Mouse (Mus musculus) MEL (cell line): ENCODE data around the gene Duox1. TPM values are rescaled to one million over a fixed set of nuclear protein-coding genes. Genes with fewer than 3 reads are reported as not detected.

ENCODE experiments used
- DNase-seq: peaks from one replicate; pipeline ENCODE4 v3.0.0; 2011; ENCODE audit warnings: low read depth, low spot score
- H3K27ac ChIP-seq: 2 replicates; pipeline ENCODE4 v1.5.1; 2012; ENCODE audit warnings: low read depth, mild to moderate bottlenecking, control low read depth, low read length, moderate library complexity; ENCODE audit not compliant: control insufficient read depth
- H3K27me3 ChIP-seq, 2 experiments: fragments of 150-350 bp in 1 of 2; sonication (generic) in 1 of 2; 2 replicates each; pipeline ENCODE4 v1.6.1; 2012; ENCODE audit warnings: low read length in 2 of 2, mild to moderate bottlenecking in 2 of 2, improper control_type of control experiment in 1 of 2, moderate library complexity in 1 of 2; ENCODE audit not compliant: insufficient read depth in 2 of 2, control insufficient read depth in 1 of 2
- H3K36me3 ChIP-seq, 2 experiments: 2 replicates each; pipeline ENCODE4 v1.6.1; 2012 to 2014; ENCODE audit warnings: low read length in 2 of 2, improper control_type of control experiment in 1 of 2, inconsistent platforms in 1 of 2, mild to moderate bottlenecking in 1 of 2; ENCODE audit not compliant: insufficient read depth in 2 of 2, control insufficient read depth in 1 of 2
- H3K4me1 ChIP-seq, 2 experiments: fragments of 150-350 bp in 1 of 2; sonication (generic) in 1 of 2; 2 replicates each; pipeline ENCODE4 v1.6.1; 2012; ENCODE audit warnings: low read length in 2 of 2, improper control_type of control experiment in 1 of 2, mild to moderate bottlenecking in 1 of 2; ENCODE audit not compliant: insufficient read depth in 2 of 2, control insufficient read depth in 1 of 2
- H3K4me3 ChIP-seq, 2 experiments: fragments of 150-350 bp in 1 of 2; sonication (generic) in 1 of 2; 2 replicates each; pipeline ENCODE4 v1.5.1; 2012; ENCODE audit warnings: low read depth in 2 of 2, low read length in 2 of 2, mild to moderate bottlenecking in 2 of 2, moderate library complexity in 2 of 2, control low read depth in 1 of 2, improper control_type of control experiment in 1 of 2; ENCODE audit not compliant: control insufficient read depth in 1 of 2, insufficient read depth in 1 of 2
- H3K79me2 ChIP-seq: 2 replicates; pipeline ENCODE4 v1.6.1; 2012; ENCODE audit warnings: mild to moderate bottlenecking, low read length, moderate library complexity; ENCODE audit not compliant: control insufficient read depth, poor library complexity, insufficient read depth
- H3K9ac ChIP-seq: 2 replicates; pipeline ENCODE4 v1.6.1; 2012; ENCODE audit warnings: low read depth, mild to moderate bottlenecking, control low read depth, low read length, moderate library complexity; ENCODE audit not compliant: control insufficient read depth, poor library complexity, severe bottlenecking
- H3K9me3 ChIP-seq: fragments of 150-350 bp; sonication (generic); replicated peaks from 2 replicates; pipeline ENCODE4 v1.6.1; 2012; ENCODE audit warnings: mild to moderate bottlenecking, low read length, improper control_type of control experiment, moderate library complexity; ENCODE audit not compliant: insufficient read depth
- CHD2 ChIP-seq: IDR thresholded peaks from 2 replicates; pipeline ENCODE4 v1.6.1; 2011; ENCODE audit warnings: low read length, improper control_type of control experiment
- ELF1 ChIP-seq: IDR thresholded peaks from 2 replicates; pipeline ENCODE4 v1.6.1; 2014; ENCODE audit warnings: low read depth, mild to moderate bottlenecking, inconsistent platforms, low read length, improper control_type of control experiment, moderate library complexity
- ETS1 ChIP-seq: IDR thresholded peaks from 2 replicates; pipeline ENCODE4 v1.6.1; 2012; ENCODE audit warnings: low read depth, mild to moderate bottlenecking, inconsistent platforms, low read length, improper control_type of control experiment, moderate library complexity
- GABPA ChIP-seq: IDR thresholded peaks from 2 replicates; pipeline ENCODE4 v1.6.1; 2012; ENCODE audit warnings: low read depth, mild to moderate bottlenecking, inconsistent platforms, low read length, improper control_type of control experiment, moderate library complexity
- HCFC1 ChIP-seq: IDR thresholded peaks from 2 replicates; pipeline ENCODE4 v1.6.1; 2012; ENCODE audit warnings: low read depth, mild to moderate bottlenecking, inconsistent platforms, low read length, improper control_type of control experiment, moderate library complexity
- MAFK ChIP-seq: IDR thresholded peaks from 2 replicates; pipeline ENCODE4 v1.6.1; 2011; ENCODE audit warnings: low read depth, mild to moderate bottlenecking, low read length, improper control_type of control experiment, borderline replicate concordance
- MAX ChIP-seq: IDR thresholded peaks from 2 replicates; pipeline ENCODE4 v1.6.1; 2011; ENCODE audit warnings: low read length, improper control_type of control experiment
- MAZ ChIP-seq: IDR thresholded peaks from 2 replicates; pipeline ENCODE4 v1.6.1; 2012; ENCODE audit warnings: low read depth, mild to moderate bottlenecking, inconsistent platforms, low read length, improper control_type of control experiment
- MEF2A ChIP-seq: IDR thresholded peaks from 2 replicates; pipeline ENCODE4 v1.6.1; 2014; ENCODE audit warnings: low read depth, mild to moderate bottlenecking, inconsistent platforms, low read length, improper control_type of control experiment; ENCODE audit not compliant: poor library complexity, insufficient replicate concordance, severe bottlenecking; ENCODE audit errors: extremely low read depth
- MXI1 ChIP-seq: IDR thresholded peaks from 2 replicates; pipeline ENCODE4 v1.6.1; 2011; ENCODE audit warnings: mild to moderate bottlenecking, low read depth, low read length, improper control_type of control experiment
- MYB ChIP-seq: IDR thresholded peaks from 2 replicates; pipeline ENCODE4 v1.6.1; 2011; ENCODE audit warnings: mild to moderate bottlenecking, low read depth, low read length, improper control_type of control experiment
- MYC ChIP-seq: IDR thresholded peaks from 2 replicates; pipeline ENCODE4 v1.6.1; 2011; ENCODE audit warnings: low read depth, mild to moderate bottlenecking, low read length, improper control_type of control experiment, moderate library complexity
- NELFE ChIP-seq: IDR thresholded peaks from 2 replicates; pipeline ENCODE4 v1.6.1; 2011; ENCODE audit warnings: low read depth, low read length, improper control_type of control experiment
- NRF1 ChIP-seq: IDR thresholded peaks from 2 replicates; pipeline ENCODE4 v1.6.1; 2014; ENCODE audit warnings: low read depth, mild to moderate bottlenecking, inconsistent platforms, low read length, improper control_type of control experiment, moderate library complexity; ENCODE audit not compliant: poor library complexity, insufficient read depth, severe bottlenecking
- POLR2A ChIP-seq, 2 experiments: IDR thresholded peaks; 2 replicates each; pipeline ENCODE4 v1.6.1; 2011 to 2012; ENCODE audit warnings: low read length in 2 of 2, mild to moderate bottlenecking in 2 of 2, control low read depth in 1 of 2, improper control_type of control experiment in 1 of 2, low read depth in 1 of 2, moderate library complexity in 1 of 2; ENCODE audit not compliant: control insufficient read depth in 1 of 2, insufficient read depth in 1 of 2, poor library complexity in 1 of 2
- POLR2AphosphoS2 ChIP-seq: IDR thresholded peaks from 2 replicates; pipeline ENCODE4 v1.6.1; 2011; ENCODE audit warnings: low read length, improper control_type of control experiment
- POLR2AphosphoS5 ChIP-seq: IDR thresholded peaks from 2 replicates; pipeline ENCODE4 v1.6.1; 2012; ENCODE audit warnings: low read depth, borderline replicate concordance, mild to moderate bottlenecking, inconsistent platforms, low read length, moderate library complexity, mixed read lengths
- RAD21 ChIP-seq: IDR thresholded peaks from 2 replicates; pipeline ENCODE4 v1.6.1; 2011; ENCODE audit warnings: mild to moderate bottlenecking, low read depth, low read length, improper control_type of control experiment
- RCOR1 ChIP-seq: IDR thresholded peaks from 2 replicates; pipeline ENCODE4 v1.6.1; 2012; ENCODE audit warnings: low read depth, mild to moderate bottlenecking, inconsistent platforms, low read length, improper control_type of control experiment
- SIN3A ChIP-seq: IDR thresholded peaks from 2 replicates; pipeline ENCODE4 v1.6.1; 2012; ENCODE audit warnings: low read length, improper control_type of control experiment, inconsistent platforms
- SMC3 ChIP-seq: IDR thresholded peaks from 2 replicates; pipeline ENCODE4 v1.6.1; 2011; ENCODE audit warnings: low read depth, low read length, improper control_type of control experiment
- TAL1 ChIP-seq: IDR thresholded peaks from 2 replicates; pipeline ENCODE4 v1.6.1; 2012; ENCODE audit warnings: mild to moderate bottlenecking, inconsistent platforms, low read length, moderate library complexity, mixed read lengths
- TBP ChIP-seq: IDR thresholded peaks from 2 replicates; pipeline ENCODE4 v1.8.0; 2011; ENCODE audit warnings: low read depth, low read length, improper control_type of control experiment
- TCF12 ChIP-seq: IDR thresholded peaks from 2 replicates; pipeline ENCODE4 v1.6.1; 2014; ENCODE audit warnings: low read depth, mild to moderate bottlenecking, inconsistent platforms, low read length, improper control_type of control experiment, moderate library complexity
- USF2 ChIP-seq, 2 experiments: IDR thresholded peaks; 2 replicates each; pipeline ENCODE4 v1.6.1; 2011 to 2012; ENCODE audit warnings: improper control_type of control experiment in 2 of 2, low read length in 2 of 2, borderline replicate concordance in 1 of 2, inconsistent platforms in 1 of 2, low read depth in 1 of 2, mild to moderate bottlenecking in 1 of 2; ENCODE audit not compliant: insufficient read depth in 1 of 2
- ZC3H11A ChIP-seq: IDR thresholded peaks from 2 replicates; pipeline ENCODE4 v1.6.1; 2012; ENCODE audit warnings: low read depth, mild to moderate bottlenecking, inconsistent platforms, low read length, improper control_type of control experiment
- ZNF384 ChIP-seq: IDR thresholded peaks from 2 replicates; pipeline ENCODE4 v1.6.1; 2012; ENCODE audit warnings: low read depth, mild to moderate bottlenecking, inconsistent platforms, low read length, improper control_type of control experiment
- polyA plus RNA-seq, 2 experiments: library from polyadenylated mRNA; stranded (reverse) in 1 of 2; unstranded in 1 of 2; fragments of >175 nt in 1 of 2; fragments of >200 nt in 1 of 2; gene quantifications; 2 replicates each; pipeline versions ENCODE4 v1.2.1 to v1.2.4; 2012; ENCODE audit warnings: low replicate concordance in 2 of 2, low read depth in 1 of 2; ENCODE audit not compliant: insufficient read length in 2 of 2, insufficient read depth in 1 of 2, missing spikeins in 1 of 2
- total RNA-seq: library from RNA; depleted of rRNA; stranded (reverse); fragments of 300-350 nt; gene quantifications from 2 replicates; pipeline ENCODE4 v1.2.3, GENCODE M21; 2012

Gene Duox1
- total and polyA plus RNA-seq, 3 experiments, result 0.01 TPM; not detected in 2

- DNase-seq, result no peak
- H3K27me3 ChIP-seq, result no peaks in the 10 kb centered on the region
- TF ChIP-seq RAD21 (no peak), MXI1 (no peak), GABPA (no peak), ELF1 (no peak), MAFK (no peak), CHD2 (no peak), ZNF384 (no peak), POLR2A (IDR thresholded peaks at IDR 0.05; ENCODE audit: control insufficient read depth in 1 of 2, insufficient read depth in 1 of 2, low read depth in 1 of 2, low read length in 2 of 2, poor library complexity in 1 of 2) (no peak), USF2 (IDR thresholded peaks at IDR 0.05; ENCODE audit: borderline replicate concordance in 1 of 2, insufficient read depth in 1 of 2, low read depth in 1 of 2, low read length in 2 of 2) (no peak), MEF2A (no peak), ZC3H11A (no peak), SIN3A (no peak), TAL1 (no peak), NELFE (no peak), MAZ (no peak), MAX (no peak)
- no peak overlapping the region for H3K4me3 ChIP-seq
- no peaks in the 10 kb centered on the region for H3K9me3 ChIP-seq
- no peaks in the 10 kb centered on the region; the same call in 1 of the 2 replicates for H3K79me2 ChIP-seq
- H3K4me1 ChIP-seq, result peaks cover 10 to 24% of the 10 kb centered on the region in 2 experiments
- peaks cover 0 to 16% of the 10 kb centered on the region in 2 experiments; a peak in 2 of 4 replicates for H3K36me3 ChIP-seq
- no peak overlapping the region for H3K27ac ChIP-seq
- no peak overlapping the region for H3K9ac ChIP-seq
These were observed 51.2 kb downstream of the Duox1 start for GRCm38 (mm10) chr2:122366706-122367105.

DNA sequence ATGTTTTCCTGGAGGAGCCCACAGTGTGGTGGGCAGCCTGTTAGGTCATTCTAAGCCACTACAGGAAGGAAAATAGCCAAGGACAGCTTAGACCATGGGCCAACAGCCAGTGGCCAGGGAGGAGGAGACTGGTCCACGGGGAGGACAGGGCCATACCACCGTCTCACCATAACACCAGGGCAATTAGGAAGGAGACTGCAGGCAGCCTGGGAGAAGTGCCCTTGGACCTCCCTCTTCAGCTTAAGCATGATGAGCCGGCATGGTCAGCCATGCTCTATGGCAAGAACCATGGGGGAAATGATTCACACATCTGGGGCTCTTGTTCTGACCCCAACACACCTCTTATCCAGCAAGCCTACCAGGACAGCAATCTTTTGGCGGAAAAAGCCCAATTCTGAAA is 51.7 kb downstream of the Duox1 start:
- Histone ChIP-seq H3K4me1 (peaks cover 10 to 24% of the 10 kb centered on the region in 2 experiments), H3K36me3 (peaks cover 0 to 16% of the 10 kb centered on the region in 2 experiments; a peak in 2 of 4 replicates), H3K9ac (no peak overlapping the region), H3K9me3 (no peaks in the 10 kb centered on the region), H3K27me3 (no peaks in the 10 kb centered on the region), H3K4me3 (no peak overlapping the region), H3K27ac (no peak overlapping the region), H3K79me2 (no peaks in the 10 kb centered on the region; the same call in 1 of the 2 replicates)
- no peak for DNase-seq
- TF ChIP-seq POLR2AphosphoS2 (no peak), MYB (no peak), TCF12 (no peak), ZNF384 (no peak), ETS1 (no peak), NRF1 (no peak), NELFE (no peak), USF2 (IDR thresholded peaks at IDR 0.05; ENCODE audit: borderline replicate concordance in 1 of 2, insufficient read depth in 1 of 2, low read depth in 1 of 2, low read length in 2 of 2) (no peak), MEF2A (no peak), SMC3 (no peak), TBP (no peak), RCOR1 (no peak), RAD21 (no peak), HCFC1 (no peak), POLR2AphosphoS5 (no peak), POLR2A (IDR thresholded peaks at IDR 0.05; ENCODE audit: control insufficient read depth in 1 of 2, insufficient read depth in 1 of 2, low read depth in 1 of 2, low read length in 2 of 2, poor library complexity in 1 of 2) (no peak), MYC (no peak), MAX (no peak), MAFK (no peak)
